Mouse (Mus musculus): ENCODE data around the gene Pum2.

DNA sequence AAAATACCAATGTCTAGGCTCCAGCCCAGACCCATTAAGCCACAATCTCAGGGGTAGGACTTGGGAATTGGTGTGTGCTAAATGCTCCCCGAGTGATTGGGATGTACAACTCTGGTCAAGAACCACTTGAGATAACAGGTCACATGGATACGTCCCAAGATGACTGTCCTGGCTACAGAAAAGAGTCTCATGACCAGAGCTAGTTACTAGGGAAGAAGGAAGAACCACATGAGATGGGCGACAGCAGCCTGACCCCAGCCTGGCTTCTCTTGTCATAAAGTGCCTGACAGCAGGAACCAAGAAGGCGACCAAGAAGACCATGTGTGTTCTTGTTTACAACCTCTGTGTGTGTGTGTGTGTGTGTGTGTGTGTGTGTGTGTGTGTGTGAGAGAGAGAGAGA lies 4.5 kb upstream of the Pum2 start:
- no peak for TF ChIP-seq TBP (IDR thresholded peaks at IDR 0.05; ENCODE audit: low read depth, low read length)
- no peak for TF ChIP-seq GABPA (IDR thresholded peaks at IDR 0.05; ENCODE audit: low read depth, low read length)
- TF ChIP-seq MYB (IDR thresholded peaks at IDR 0.05; ENCODE audit: low read depth, low read length) = no peak
- TF ChIP-seq EP300 (IDR thresholded peaks at IDR 0.05; ENCODE audit: low read depth in 1 of 2, low read length in 2 of 2) = no peak
- no peak for TF ChIP-seq CTCF (IDR thresholded peaks at IDR 0.05 in 2 of 3, conservative IDR thresholded peaks at IDR 0.05 in 1 of 3; ENCODE audit: control insufficient read depth in 1 of 3, insufficient read depth in 1 of 3, low read depth in 2 of 3, low read length in 3 of 3, poor library complexity in 1 of 3, severe bottlenecking in 1 of 3)
- TF ChIP-seq SMC3 (IDR thresholded peaks at IDR 0.05; ENCODE audit: low read depth, low read length) = no peak
- TF ChIP-seq MAX (IDR thresholded peaks at IDR 0.05; ENCODE audit: low read length) = no peak
- no peak for TF ChIP-seq POLR2A (IDR thresholded peaks at IDR 0.05; ENCODE audit: control insufficient read depth in 1 of 2, insufficient read depth in 1 of 2, low read depth in 1 of 2, low read length in 2 of 2, poor library complexity in 1 of 2)
- TF ChIP-seq BHLHE40 (IDR thresholded peaks at IDR 0.05; ENCODE audit: borderline replicate concordance, low read depth, low read length) = no peak

Data from MEL (cell line).